Mouse (Mus musculus) natural killer cell, adult 2 months (primary cell): Measurements from ENCODE around the gene Lpar3.
"Not testable (repeated sequence)": the region's sequence is repeated elsewhere in the genome, so short reads cannot be mapped to it uniquely, and the experiment has no call there.

ENCODE experiments used
- DNase-seq, 2 experiments: peaks; one replicate each; pipeline ENCODE4 v3.0.0; 2022; ENCODE audit warnings: low spot score in 2 of 2

The Lpar3 gene

DNA sequence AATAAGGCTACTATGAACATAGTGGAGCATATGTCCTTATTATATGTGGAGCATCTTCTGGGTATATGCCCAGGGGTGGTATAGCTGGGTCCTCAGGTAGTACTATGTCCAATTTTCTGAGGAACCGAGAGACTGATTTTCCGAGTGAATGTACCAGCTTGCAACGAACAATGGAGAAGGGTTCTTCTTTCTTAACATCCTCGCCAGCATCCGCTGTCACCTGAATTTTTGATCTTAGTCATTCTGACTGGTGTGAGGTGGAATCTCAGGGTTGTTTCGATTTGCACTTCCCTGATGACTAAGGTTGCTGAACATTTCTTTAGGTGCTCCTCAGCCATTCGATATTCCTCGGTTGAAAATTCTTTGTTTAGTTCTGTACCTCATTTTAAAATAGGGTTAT is 11.0 kb upstream of the Lpar3 start:
- not testable (repeated sequence) for DNase-seq

DNA sequence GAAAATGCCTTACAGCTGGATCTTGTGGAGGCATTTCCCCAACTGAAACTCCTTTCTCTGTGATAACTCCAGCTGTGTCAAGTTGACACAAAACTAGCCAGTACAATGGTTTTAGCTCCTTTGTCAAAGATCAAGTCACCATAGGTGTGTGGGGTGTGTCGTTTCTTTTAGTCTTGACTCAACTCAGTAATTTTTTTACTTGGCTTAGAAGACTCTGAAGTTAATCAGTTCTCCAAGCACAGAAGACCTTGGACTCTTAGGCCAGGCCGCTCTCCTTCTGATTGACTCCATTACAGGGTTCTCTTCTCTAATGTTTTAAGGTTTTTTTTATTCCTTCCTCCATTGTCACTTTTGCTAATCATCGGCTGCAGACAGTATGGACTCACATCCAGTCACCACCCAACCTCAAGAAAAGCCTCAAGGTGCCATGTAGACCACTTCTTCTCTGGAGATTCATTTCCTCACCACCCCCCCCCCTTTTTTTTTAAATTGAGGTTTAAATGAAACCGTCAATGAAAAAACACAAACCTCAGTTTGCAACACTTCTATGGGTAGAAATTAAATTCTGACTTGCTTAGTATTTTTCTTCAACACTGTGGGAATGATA is 9.5 kb upstream of the Lpar3 start:
- no peak for DNase-seq

DNA sequence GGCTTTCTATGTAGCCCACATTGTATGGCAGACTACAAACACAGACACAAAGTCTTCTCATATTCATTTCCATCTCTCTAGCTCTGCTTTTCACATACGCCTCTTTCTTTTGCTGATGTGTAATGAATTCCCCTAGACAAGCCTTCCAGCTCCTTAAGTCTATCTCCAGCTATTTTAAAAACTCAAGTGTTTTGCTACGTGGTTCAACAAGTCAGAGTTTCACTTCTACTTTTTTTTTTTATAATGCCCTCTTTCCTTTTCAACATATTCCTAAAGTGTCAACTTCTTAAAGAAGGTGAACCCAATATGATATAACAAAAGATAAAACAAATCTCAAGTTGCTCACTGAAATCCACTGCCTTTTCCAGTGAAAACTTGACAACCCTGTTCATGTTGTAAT is 8.8 kb upstream of the Lpar3 start:
- no peak for DNase-seq

DNA sequence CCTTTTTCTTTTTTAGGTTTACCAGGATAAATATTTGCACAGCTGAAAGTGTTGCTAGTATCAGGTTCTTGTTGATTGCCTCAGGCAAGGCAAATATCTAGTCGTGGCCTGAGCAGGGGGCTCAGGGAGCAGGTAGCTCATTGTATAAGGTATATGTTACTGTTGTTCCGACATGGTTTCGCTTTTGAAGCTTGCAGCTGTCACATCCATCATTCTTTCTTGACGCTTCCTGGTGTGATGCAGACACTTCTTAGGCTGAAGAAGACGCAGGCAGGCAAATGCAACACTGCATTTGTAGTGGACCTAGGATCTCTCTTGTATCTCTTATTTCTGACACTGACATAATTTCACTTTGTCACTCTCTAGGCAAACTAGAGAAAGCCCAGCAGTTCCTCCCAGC is 7.4 kb upstream of the Lpar3 start:
- DNase-seq: no peak

DNA sequence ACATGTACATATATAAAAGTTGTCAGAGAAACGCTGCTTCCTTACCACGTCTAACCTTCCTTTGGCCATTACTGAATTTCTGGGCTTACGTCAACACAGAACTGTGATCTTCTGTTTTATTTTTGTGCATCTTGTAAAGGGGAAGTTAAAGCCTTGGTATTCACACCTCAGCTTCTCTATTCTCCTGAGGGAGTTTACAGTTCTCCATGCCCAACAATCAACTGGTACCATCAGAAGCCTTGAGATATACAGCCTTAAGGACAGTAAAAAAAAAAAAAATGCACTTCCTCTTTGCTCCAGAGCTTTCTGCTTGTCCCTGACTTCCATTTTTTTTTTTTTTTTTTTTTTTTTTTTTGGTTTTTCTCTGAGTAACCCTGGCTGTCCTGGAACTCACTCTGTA is 4.2 kb upstream of the Lpar3 start:
- DNase-seq: no peak

DNA sequence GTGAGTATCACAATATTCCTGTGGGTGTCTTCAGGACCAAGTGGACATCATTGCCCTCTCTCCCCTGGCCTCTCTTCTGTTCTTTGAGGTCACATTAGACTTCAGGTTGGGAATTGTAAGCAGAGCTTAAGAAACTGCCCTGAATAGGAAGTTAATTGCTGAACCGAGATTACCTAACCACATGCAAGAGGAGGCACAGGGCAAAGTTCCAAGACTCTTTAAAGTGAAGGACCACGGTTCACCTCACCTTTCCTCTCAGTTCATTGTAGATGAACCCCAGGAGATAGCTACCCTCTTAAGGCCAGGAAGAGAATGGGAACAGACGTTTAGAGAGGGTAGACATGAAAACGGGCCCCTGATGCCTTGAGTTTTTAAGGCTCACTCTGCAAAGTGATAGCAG is 3.5 kb downstream of the Lpar3 start:
- DNase-seq: no peak

DNA sequence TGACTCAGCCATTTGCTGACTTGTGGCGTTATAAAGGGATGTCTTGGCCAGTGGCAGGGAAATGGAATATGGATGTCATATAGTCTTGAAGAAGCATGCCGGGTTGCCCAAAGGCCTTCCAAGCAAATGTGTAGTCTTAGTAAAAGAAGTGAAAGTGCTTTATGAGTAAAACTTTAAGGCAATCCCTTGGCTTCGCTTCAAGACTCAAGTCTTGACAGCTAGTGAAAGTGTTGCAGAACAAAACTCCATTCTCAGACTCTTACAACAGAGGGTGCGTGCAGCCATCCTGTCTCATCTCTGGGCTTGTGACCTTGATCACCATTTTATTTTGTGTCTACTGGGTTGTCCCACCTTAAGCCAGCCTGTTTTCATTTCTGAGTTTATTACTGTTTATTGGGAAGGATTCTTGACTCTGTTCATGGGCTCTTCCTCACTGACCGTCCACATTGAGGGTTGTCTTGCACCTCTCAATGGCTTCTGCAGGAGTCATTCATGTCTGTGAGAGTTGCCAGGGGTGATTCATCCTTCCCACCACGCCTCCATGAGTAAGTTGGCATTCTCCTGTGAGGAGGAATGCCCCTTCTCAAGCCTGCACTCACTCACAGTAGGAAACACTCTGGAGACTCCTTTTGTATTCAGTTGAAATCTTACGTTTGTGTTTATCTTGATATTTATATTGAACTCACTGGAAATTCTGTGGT is 4.4 kb downstream of the Lpar3 start:
- no peak for DNase-seq

DNA sequence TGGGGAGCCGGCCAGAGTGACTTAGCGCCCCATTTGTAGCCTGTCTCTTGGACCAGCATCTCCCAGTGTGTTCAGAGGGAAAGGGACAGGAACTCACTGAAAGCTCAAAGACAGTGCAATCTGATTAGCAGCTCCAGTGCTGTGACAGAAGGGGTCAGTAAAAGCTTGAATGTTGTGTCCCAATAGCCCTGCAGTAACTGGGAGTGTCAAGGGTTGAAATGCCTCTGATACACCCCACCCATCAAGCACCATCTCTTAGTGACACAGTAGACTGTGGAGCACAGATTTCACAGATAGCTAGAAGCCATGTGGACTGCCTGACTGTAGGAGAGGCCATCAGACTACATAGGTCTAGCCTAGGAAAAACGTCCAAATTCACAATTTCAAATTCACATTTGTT is 6.7 kb downstream of the Lpar3 start:
- DNase-seq: no peak

DNA sequence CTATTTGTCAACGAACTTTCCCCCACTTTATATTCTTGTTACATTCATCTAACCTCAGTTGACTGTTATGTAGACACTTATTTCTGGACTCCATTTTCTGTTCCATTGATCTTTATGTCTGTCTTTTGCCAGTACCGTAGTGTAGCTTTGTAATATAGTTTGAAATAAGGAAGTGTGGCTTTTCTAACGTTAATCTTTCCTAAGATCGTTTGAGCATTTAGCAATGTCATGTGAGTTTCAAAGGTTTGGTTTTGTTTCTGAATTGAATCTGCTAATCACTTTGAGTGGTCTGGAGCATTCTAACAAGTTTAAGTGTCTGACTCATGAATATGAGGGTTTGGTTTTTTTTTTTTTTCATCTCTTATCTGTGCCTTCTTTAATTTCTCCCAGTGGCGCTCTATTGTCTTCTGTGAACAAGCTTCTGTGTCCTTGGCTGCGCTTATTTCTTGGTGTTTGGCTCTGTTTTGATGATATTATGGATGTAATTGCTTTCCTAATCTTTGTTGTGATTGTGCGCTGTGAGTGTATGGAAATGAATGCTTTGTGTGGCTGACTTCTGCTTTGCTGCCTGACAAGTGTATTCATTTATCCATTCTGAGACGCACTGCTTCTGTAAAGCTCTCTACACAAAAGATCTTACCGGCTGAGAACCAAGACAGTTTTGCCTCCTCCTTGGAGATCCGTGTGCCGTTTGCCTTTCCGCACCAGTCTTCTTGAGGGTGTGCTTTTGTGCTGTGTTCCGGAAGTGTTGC is 8.0 kb downstream of the Lpar3 start:
- DNase-seq: no peak

DNA sequence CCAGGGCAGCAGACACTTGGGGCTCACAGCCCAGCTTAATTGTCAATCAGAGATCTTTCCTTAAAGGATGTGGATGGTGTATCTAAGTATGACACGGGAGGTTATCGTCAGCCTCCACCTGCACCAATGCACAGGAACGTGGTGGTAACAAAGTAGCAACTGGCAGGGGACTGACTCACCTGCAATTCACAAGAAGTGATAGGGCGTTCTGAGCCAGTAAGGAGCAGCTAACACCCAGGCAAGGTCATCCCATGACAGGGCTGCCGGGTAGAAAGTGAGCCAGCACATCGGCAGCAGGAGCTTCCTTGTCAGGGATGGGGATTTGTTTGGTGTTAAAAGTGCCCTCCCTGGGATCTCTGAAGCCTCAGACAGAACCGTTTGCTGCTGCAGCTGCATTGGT is 11.9 kb downstream of the Lpar3 start:
- no peak for DNase-seq

DNA sequence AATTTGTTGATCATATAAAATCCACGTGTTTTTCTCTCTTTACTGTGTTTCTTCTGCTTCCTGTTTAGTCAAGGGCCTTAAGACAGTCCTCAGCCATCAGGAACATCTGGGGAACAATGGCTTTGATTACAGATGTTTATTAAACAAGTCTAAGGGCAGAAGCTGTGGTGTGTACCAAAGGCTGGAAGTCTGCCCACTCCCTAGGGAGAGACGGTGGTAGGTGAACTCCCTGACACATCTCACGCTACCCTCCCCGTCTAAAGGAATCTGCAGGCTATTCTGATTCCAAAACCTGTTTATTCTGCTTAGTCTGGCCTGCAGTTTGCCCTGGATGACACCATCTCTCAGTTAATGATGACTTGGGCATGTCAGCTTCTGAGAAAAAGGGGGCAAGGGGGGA is 13.0 kb downstream of the Lpar3 start:
- DNase-seq: no peak

DNA sequence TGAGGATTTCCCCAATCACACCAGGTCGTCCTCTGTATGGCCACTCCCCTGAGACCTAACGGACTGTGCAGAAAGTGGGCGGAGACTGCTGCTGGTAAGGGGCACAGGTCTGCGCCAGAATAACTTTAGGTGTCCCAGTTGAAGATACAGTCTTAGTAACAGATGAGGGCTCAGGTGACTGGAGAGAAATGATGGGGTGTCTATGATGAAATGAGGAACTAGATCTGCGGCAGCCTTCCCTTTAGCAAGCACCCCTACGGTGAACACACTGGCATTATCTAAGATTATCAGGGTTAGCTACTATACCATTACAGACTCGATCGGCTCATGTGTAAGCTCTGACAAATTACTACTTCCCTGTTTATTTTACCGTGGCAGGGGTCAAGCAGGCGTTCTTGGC is 13.8 kb downstream of the Lpar3 start:
- no peak for DNase-seq

DNA sequence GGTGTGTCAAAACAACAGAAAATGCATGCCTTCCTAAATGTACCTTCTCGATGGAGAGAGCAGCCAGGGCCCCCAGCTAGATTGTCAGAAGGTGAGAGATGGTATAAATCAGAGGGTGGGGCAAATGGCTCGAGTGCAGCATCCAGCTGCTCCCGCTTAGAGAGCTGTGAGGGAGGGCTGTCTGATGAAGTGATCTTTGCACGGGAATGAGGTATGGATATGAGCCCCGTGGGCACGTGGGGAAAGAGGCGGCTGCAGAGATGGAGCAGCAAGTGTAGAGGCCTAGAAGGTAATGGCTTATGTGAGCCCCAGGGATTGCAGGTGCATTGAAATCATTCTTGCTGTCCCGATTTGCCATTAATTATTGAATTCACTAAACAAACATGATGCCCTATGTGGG is 15.5 kb downstream of the Lpar3 start:
- no peak for DNase-seq

DNA sequence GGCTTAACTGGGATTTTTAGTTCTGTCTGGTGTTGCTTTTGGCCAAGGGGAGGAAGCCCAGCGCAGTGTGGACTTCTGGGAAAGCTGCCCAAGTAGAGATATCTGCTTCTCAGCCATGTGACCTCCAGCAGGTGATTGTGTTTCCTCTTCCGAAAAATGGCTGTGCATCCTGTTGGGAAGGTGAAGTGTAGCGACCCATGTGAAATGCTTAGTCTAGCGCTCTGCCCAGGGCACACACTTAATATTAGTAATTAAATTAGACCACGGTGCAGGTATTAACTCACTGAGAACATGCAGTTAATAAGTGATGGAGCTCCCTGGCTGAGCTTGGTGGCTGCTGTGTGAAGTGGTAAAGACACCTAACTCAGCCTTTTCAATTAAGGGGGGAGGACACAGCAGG is 16.9 kb downstream of the Lpar3 start:
- DNase-seq: no peak

DNA sequence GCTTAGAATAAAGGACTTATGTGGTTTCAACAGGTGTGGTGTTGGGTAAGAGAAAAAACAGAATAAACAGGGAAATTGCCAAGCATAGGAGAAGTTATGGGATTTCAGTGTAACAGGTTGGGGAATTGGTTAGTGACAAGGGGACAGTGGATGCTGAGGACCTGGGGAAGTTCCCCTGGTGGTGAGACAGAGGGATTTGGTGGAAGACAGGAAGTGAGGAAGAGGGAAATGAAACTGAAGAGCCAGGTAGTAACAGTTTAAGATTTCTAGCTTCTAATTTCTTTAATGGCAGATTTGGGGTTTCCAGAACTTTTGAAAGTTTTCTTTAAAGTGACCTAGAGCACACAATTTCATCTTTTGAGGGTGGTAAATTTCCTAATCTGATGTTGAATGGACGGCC is 23.9 kb downstream of the Lpar3 start:
- DNase-seq: no peak

DNA sequence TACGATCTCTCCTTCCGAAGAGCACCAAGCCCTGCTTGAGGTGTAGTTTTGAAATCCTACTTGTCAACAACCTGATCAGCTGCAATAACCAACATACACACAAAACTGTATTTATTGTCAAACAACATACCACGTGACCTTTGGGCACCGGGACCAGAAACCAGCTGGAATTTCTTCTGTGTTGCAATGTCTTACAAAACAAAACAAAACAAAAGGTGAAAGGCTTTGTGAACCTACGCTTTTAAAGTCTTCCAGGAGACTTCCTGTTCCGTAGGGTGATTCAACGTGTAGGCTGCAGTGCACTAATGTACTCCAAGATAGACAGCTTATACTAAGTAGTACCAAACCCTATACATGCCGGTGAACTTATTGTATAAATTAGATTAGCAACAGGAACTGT is 25.8 kb downstream of the Lpar3 start:
- DNase-seq: no peak

DNA sequence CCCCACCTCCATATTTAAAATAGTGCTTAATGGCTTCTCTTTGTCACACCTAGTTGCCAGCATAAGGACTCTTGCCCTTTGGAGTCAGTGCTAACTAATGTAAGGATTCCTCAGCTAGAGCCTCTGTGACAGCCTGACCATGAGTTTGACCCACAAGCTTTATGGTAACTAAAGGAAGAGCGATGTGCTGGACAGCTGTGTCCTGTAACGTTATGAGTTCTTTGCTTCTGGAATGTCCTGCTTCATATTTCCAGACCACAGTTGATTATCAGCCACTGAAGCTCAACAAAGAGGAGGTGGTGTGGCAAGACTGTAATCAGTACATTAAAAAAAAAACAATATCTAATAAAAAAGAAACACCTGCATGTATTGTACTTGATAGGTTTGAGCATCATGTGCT is 26.2 kb downstream of the Lpar3 start:
- no peak for DNase-seq

DNA sequence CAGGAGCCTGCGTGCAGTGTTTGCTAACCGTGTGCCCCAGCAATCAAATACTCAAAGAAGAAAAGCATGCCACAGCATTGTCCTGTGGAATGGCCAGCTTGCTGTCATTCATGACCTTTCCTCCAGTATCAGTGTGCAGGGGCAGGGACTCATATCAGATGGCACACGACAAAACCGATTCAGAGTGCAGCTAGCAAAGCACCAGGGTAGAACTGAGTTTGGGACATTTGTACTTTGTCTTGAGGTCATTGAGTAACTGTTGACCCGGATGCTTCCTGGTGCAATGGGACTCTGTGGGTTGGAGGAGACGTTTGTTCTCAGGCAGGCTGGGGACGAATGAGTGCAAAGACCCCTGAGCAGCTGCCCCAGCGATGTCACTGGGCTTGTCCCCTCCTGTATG is 29.1 kb downstream of the Lpar3 start:
- no peak for DNase-seq

DNA sequence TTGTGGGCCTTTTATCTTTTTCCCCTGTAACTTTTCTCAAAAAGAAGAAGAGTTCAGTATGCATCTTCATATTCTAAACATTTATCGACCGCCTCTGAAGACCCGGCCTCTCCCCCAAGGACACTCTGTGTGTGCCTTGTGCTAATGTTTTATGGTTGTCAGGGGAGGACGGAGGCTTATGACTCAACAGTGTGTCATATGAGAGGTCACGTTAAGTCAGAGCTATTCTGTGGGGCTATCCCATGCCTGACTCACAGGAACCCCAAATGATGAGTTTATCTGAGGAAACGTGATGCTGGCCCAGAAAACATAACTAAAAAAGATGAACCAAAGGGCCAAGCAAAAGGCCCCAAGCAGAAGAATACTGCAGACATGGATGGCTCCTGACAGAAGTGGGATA is 31.0 kb downstream of the Lpar3 start:
- DNase-seq: no peak

DNA sequence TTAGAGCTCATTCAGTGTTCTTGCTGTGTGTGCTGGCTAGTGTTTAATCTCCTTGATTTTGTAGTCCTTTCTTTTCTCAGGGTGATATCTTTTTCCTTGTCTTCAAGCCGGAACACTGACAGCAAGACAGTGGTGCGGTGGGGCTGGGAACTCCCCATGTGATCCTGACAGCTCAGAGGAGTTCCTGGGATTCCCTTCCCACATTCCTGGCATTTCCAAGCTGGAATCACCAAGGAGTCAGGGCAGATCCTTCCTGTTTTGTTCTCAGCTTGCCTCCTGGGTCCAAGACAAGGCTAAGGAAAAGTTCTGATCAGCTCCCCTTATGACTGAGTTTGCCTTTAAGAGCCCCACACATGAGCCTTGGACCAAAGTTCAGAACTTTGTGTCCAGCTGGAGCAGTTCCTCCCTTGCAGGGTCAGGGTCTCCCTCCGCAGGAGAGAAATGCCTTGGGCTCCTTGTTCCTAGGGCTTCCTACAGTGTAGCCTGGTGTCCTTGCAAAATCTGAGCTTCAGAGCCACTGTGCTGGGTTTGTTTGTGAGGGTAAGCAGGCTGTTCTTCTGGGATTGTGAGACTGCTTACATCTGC is 33.1 kb downstream of the Lpar3 start:
- no peak for DNase-seq

DNA sequence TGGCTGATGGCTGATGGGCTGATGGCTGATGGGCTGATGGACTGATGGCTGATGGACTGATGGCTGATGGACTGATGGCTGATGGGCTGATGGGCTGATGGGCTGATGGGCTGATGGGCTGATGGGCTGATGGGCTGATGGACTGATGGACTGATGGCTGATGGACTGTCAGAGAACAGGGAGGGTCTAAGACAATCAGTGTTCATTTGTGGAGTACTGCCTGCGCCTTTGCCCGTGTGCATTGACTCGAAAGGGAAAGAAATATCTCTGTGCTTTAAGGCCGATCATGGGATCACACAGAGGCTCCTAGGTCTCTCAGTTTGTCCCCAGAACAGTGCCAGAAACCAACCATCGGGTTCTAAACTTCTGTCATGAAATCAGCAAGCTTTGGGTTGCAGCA is 34.4 kb downstream of the Lpar3 start:
- DNase-seq: no peak

DNA sequence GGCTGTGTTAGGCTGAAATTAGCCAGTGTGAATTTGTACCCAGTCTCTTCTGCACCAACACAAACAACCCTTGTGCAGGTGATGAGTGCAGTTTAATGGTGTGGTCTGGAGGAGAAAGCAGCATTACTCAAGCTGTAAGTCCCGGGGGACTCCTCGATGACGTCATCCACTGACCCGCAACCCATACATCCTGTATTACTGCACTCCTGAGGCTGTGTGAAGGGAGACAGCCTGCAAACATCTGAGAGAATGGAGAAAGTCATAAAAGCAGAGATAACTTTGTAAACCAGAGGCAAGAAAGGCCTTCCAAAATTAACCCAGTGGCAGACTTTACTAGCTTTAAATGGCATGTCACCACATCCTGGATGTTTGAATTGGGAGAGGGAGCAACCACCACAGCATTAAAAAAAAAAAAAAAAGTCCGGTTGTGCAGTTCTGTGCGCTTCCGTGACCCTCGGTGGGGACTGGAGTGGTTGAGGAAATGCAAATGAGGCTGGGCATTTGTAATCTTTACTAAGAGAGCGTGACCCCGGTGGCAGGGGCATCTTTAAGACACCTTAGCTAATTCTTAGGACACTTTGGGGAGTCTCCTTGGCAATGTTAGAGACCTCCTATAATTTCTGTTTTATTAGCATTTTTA is 36.8 kb downstream of the Lpar3 start:
- DNase-seq: peak in 1 of 2 experiments; percentile 74
